Mouse (Mus musculus) liver, embryonic 14.5 days (tissue): ENCODE measurements around the gene Kcng4.

ENCODE experiments used
- CTCF ChIP-seq: IDR thresholded peaks from 2 replicates; pipeline ENCODE4 v1.5.1; 2016; ENCODE audit warnings: antibody characterized with exemption, low read depth, control low read depth
- EP300 ChIP-seq: IDR thresholded peaks from 2 replicates; pipeline ENCODE4 v1.6.1; 2016; ENCODE audit warnings: antibody characterized with exemption, low read depth

- TF ChIP-seq CTCF (no peak), EP300 (no peak)
Measured at GRCm38 (mm10) chr8:119625788-119626187, 9.7 kb downstream of the Kcng4 start.
